In the genomic region with DNA sequence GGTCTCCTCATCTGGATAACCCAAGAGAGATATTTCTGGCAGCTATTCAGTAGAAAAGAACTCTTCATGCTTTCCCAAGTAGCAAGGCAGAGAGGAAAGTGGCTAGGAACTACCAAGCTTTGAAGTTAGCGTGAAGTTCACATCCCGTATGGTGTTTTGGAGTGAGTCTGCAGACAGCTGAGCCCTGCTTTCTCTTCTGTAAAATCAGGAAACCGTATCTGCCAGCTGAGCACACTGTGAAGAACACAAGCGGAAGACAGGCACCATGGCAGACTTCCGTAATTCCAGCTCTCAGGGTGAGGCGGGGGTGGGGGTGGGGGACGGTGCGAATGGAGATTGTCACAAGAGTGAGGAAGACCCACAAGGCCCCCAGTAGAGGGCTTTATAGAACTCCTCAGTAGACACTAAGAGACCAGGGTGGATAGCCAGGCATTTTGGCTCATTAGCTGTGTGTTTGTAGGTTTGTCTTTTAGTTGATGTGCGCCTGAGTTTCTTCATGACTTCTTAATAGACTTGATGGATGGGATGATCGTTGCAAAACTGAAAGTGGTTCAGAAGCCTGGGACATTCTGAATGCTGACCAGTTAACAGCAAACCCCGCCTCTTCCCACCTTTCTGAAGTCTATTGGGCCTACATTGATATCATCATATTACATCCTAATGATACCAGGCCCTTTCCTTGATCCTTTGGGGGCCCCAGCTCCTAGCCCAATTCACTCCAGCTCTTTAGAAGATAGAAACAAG, we compare ENCODE assay signal across 9 mouse cellular contexts.
DNase-seq lines count a peak whose midpoint lies in the region; ATAC-seq and TF ChIP-seq lines count a peak whose summit lies in the region.
"Had no signal": no experiment of that assay in that cellular context is flagged by ENCODE, and none has a peak within 500 bp of the region (broad histone marks: within the 10 kb centered on the region; RNA-seq: fewer than 3 reads in every experiment).

No protein-coding gene starts in this region.

- no peak for ATAC-seq in embryonic facial prominence, embryonic 14.5 days (ENCODE audit: low read depth)
- no peak for ATAC-seq in liver, postnatal 0 days
- no peak for ATAC-seq in forebrain, embryonic 12.5 days (ENCODE audit: low FRiP score)

- H3K36me3 ChIP-seq in embryonic facial prominence, embryonic 14.5 days (ENCODE audit: control insufficient read depth, insufficient read depth, low read length): no peaks in the 10 kb centered on the region
- no peaks in the 10 kb centered on the region for H3K36me3 ChIP-seq in embryonic facial prominence, embryonic 10.5 days (replicated peaks)
- H3K36me3 ChIP-seq in liver, postnatal 0 days (replicated peaks; ENCODE audit: insufficient read depth, low read length): no peaks in the 10 kb centered on the region
- no peaks in the 10 kb centered on the region for H3K36me3 ChIP-seq in forebrain, embryonic 12.5 days (replicated peaks)
- H3K36me3 ChIP-seq: neural tube, embryonic 12.5 days had no signal

- peak; percentile 58 for DNase-seq in embryonic facial prominence, embryonic 14.5 days (ENCODE audit: low spot score)
- no peak for DNase-seq in embryonic facial prominence, embryonic 10.5 days (ENCODE audit: low spot score)
- DNase-seq in left cerebral cortex, postnatal 14 days (ENCODE audit: low spot score in 2 of 2): peak; percentile 28 to 59
- no peak for DNase-seq in left cerebral cortex, adult 18-20 months (ENCODE audit: low spot score in 2 of 2)
- DNase-seq in liver, postnatal 0 days: peak; percentile 35
- no peak for DNase-seq in thymus, postnatal 4 days

- H3K9ac ChIP-seq in embryonic facial prominence, embryonic 14.5 days (ENCODE audit: low read depth, low read length): no peak overlapping the region
- H3K9ac ChIP-seq in liver, postnatal 0 days (replicated peaks): 0 out of 2 replicates have a peak overlapping the region, but pooled peaks have one; percentile 38
- no peak overlapping the region for H3K9ac ChIP-seq in forebrain, embryonic 12.5 days
- H3K9ac ChIP-seq: neural tube, embryonic 12.5 days had no signal

- intact Hi-C loops in left cerebral cortex, postnatal 14 days (cut with DNase I): no loop called here

- no peaks in the 10 kb centered on the region for H3K4me1 ChIP-seq in embryonic facial prominence, embryonic 14.5 days (ENCODE audit: control insufficient read depth, insufficient read depth, low read length)
- peaks cover 7% of the 10 kb centered on the region for H3K4me1 ChIP-seq in embryonic facial prominence, embryonic 10.5 days
- H3K4me1 ChIP-seq in brown adipose tissue, adult 24 weeks (ENCODE audit: control insufficient read depth, insufficient read depth, insufficient read length, low read length): peaks cover 10% of the 10 kb centered on the region; the same call in 1 of the 2 replicates
- H3K4me1 ChIP-seq in liver, postnatal 0 days (ENCODE audit: insufficient read depth): peaks cover 21% of the 10 kb centered on the region
- H3K4me1 ChIP-seq in forebrain, embryonic 12.5 days: no peaks in the 10 kb centered on the region
- H3K4me1 ChIP-seq: neural tube, embryonic 12.5 days had no signal

- no peaks in the 10 kb centered on the region for H3K27me3 ChIP-seq in embryonic facial prominence, embryonic 14.5 days (replicated peaks; ENCODE audit: control insufficient read depth, insufficient read depth, low read length)
- no peaks in the 10 kb centered on the region for H3K27me3 ChIP-seq in embryonic facial prominence, embryonic 10.5 days (replicated peaks; ENCODE audit: low read depth, poor library complexity, severe bottlenecking)
- no peaks in the 10 kb centered on the region for H3K27me3 ChIP-seq in liver, postnatal 0 days (ENCODE audit: insufficient read depth, low read length)
- H3K27me3 ChIP-seq in forebrain, embryonic 12.5 days: no peaks in the 10 kb centered on the region
- H3K27me3 ChIP-seq: neural tube, embryonic 12.5 days had no signal

- TF ChIP-seq EP300 in liver, postnatal 0 days (IDR thresholded peaks at IDR 0.05; ENCODE audit: low read depth): no peak

- no peak overlapping the region for H3K4me3 ChIP-seq in embryonic facial prominence, embryonic 14.5 days (ENCODE audit: low read depth, low read length)
- no peak overlapping the region for H3K4me3 ChIP-seq in embryonic facial prominence, embryonic 10.5 days
- no peak overlapping the region for H3K4me3 ChIP-seq in brown adipose tissue, adult 24 weeks (ENCODE audit: insufficient read depth, low read depth, low read length)
- H3K4me3 ChIP-seq in liver, postnatal 0 days (ENCODE audit: low read depth, low read length): no peak overlapping the region
- H3K4me3 ChIP-seq in forebrain, embryonic 12.5 days (replicated peaks): no peak overlapping the region
- H3K4me3 ChIP-seq: neural tube, embryonic 12.5 days had no signal

- no peaks in the 10 kb centered on the region for H3K9me3 ChIP-seq in embryonic facial prominence, embryonic 14.5 days (ENCODE audit: control insufficient read depth, low read length)
- H3K9me3 ChIP-seq in embryonic facial prominence, embryonic 10.5 days: no peaks in the 10 kb centered on the region
- H3K9me3 ChIP-seq in liver, postnatal 0 days (ENCODE audit: low read length): no peaks in the 10 kb centered on the region
- no peaks in the 10 kb centered on the region for H3K9me3 ChIP-seq in forebrain, embryonic 12.5 days
- H3K9me3 ChIP-seq: neural tube, embryonic 12.5 days had no signal

- H3K4me2 ChIP-seq in embryonic facial prominence, embryonic 14.5 days (ENCODE audit: low read depth, low read length): no peak overlapping the region
- peak overlapping the region; percentile 40; the same call in 1 of the 2 replicates for H3K4me2 ChIP-seq in liver, postnatal 0 days (ENCODE audit: low read depth, low read length)
- H3K4me2 ChIP-seq in forebrain, embryonic 12.5 days: no peak overlapping the region
- H3K4me2 ChIP-seq: neural tube, embryonic 12.5 days had no signal

- no peak for TF ChIP-seq CTCF in liver, postnatal 0 days (IDR thresholded peaks at IDR 0.05; ENCODE audit: low read depth)

- peak overlapping the region; percentile 17; the same call in 1 of the 2 replicates for H3K27ac ChIP-seq in embryonic facial prominence, embryonic 14.5 days (replicated peaks; ENCODE audit: low read depth, low read length)
- no peak overlapping the region for H3K27ac ChIP-seq in embryonic facial prominence, embryonic 10.5 days (replicated peaks)
- peak overlapping the region; percentile 67 for H3K27ac ChIP-seq in brown adipose tissue, adult 24 weeks (replicated peaks; ENCODE audit: low read depth, low read length)
- peak overlapping the region; percentile 82 for H3K27ac ChIP-seq in liver, postnatal 0 days (ENCODE audit: low read depth)
- H3K27ac ChIP-seq in forebrain, embryonic 12.5 days: no peak overlapping the region
- H3K27ac ChIP-seq: neural tube, embryonic 12.5 days had no signal

- WGBS in embryonic facial prominence, embryonic 14.5 days: 77% methylated on average over 11 of the region's 11 CpGs
- 88% methylated on average over 11 of the region's 11 CpGs for WGBS in embryonic facial prominence, embryonic 10.5 days
- WGBS in liver, postnatal 0 days (ENCODE audit: insufficient replicate concordance): 46% methylated on average over 11 of the region's 11 CpGs
- WGBS in forebrain, embryonic 12.5 days: 94% methylated on average over 11 of the region's 11 CpGs

Comparison
In these comparisons a context has a peak if more than half of its experiments do, and no peak if none do; other contexts are left out.
1. DNase-seq: peak in embryonic facial prominence, embryonic 14.5 days (single experiment), left cerebral cortex, postnatal 14 days (2 of 2) and liver, postnatal 0 days (single experiment); none in embryonic facial prominence, embryonic 10.5 days (single experiment), left cerebral cortex, adult 18-20 months (0 of 2) and thymus, postnatal 4 days (single experiment).
2. H3K27ac ChIP-seq: peak in embryonic facial prominence, embryonic 14.5 days (single experiment), brown adipose tissue, adult 24 weeks (single experiment) and liver, postnatal 0 days (single experiment); none in embryonic facial prominence, embryonic 10.5 days (single experiment) and forebrain, embryonic 12.5 days (single experiment).